Mouse (Mus musculus) embryonic facial prominence, embryonic 14.5 days (tissue): ENCODE measurements around the gene Smad9. TPM values are rescaled to one million over a fixed set of nuclear protein-coding genes. Genes with fewer than 3 reads are reported as not detected.

ENCODE experiments used
- polyA plus RNA-seq: library from polyadenylated mRNA; unstranded; fragments of >200 nt; fragmentation: Nextera tagmentation; extraction: Ambion mirVana; gene quantifications from 2 replicates; pipeline ENCODE4 v1.2.1, GENCODE M21; 2014

The Smad9 gene
- polyA plus RNA-seq, 1 experiment from 2014 or later, result 2.1 TPM

Other genes with a start within 250 kb of the Smad9 start
- 91.3 and 101 TPM in 2 replicates for gene Supt20, start 62.8 kb upstream of the Smad9 start, polyA plus RNA-seq
- gene Gm21958, start 41.2 kb upstream of the Smad9 start, polyA plus RNA-seq, result 0.57 TPM in 1 of 2 replicates, not detected in the other
- gene Exosc8, start 20.2 kb upstream of the Smad9 start, polyA plus RNA-seq, result 112 and 113 TPM in 2 replicates
- gene Alg5, start 20.0 kb upstream of the Smad9 start, polyA plus RNA-seq, result 66.3 and 71.5 TPM in 2 replicates
- gene Rfxap, start 52.2 kb downstream of the Smad9 start, polyA plus RNA-seq, result 37.6 and 43.0 TPM in 2 replicates
- gene Sertm1, start 160.3 kb downstream of the Smad9 start, polyA plus RNA-seq, result 0.21 and 0.52 TPM in 2 replicates